Mouse (Mus musculus): ENCODE measurements at regions not wholly inside any gene's neighbourhood (a gene's known extent, or its start where the extent isn't known, plus 50 kb on each side); places are given as distances from the start of the nearest gene placed in this dataset.
A peak's percentile ranks its signal among the peaks of the same experiment; 100 is the strongest.

DNA sequence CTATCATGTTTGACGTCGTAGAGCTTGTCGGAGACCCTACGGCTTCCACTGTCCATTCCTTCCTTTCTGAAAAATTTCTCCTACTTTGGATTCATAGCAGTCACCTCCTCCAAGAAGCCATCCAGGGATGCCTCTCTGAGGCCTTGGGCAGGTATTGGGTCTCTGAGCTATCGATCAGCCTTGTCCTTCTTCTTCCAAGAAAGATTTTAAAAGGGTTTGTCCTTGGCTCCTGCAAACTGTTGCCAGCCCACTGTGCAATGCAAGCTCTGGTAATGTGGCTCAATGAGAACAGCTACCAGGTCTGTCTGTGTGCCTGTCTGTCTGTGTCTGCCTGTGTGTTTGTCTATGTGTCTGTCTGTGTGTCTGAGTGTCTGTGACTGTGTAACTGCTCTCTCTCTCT is 99.8 kb upstream of the Atp1a1 start:
- Histone ChIP-seq H3K4me1 (ENCODE audit: control insufficient read depth, insufficient read depth, low read length) (peaks cover 51% of the 10 kb centered on the region), H3K4me2 (no peak overlapping the region), H3K27ac (ENCODE audit: low read depth, low read length) (peak overlapping the region; percentile 89), H3K9me3 (replicated peaks; ENCODE audit: control insufficient read depth, low read length) (no peaks in the 10 kb centered on the region), H3K4me3 (ENCODE audit: low read depth, low read length) (no peak overlapping the region), H3K27me3 (ENCODE audit: control insufficient read depth, insufficient read depth, low read length) (no peaks in the 10 kb centered on the region), H3K9ac (ENCODE audit: low read depth, low read length) (no peak overlapping the region), H3K36me3 (ENCODE audit: control insufficient read depth, insufficient read depth, low read length) (no peaks in the 10 kb centered on the region)
- ATAC-seq (replicated peaks; ENCODE audit: insufficient number of reproducible peaks, low FRiP score, low TSS enrichment): no peak
- WGBS (ENCODE audit: insufficient replicate concordance): 86% methylated on average over 5 of the region's 5 CpGs

DNA sequence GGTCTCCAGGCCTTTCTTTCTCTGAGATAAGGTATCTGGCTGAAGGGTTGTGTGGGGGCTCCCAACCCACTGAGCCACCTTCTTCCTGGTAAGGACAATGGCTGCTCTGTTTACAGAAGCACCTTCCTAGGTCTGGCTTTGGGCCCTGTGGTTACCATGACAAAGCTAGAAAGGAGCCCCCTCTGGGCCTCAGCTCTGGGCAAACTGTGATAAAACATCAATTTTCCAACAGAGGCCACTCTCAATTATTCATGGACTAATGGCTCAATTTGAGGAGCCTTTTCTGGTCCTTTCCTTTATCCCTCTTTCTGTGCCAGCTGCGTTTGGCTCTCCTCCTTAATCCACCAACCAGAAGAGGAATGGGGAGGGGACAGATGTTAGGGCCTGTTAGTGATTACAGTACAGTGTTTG is 97.3 kb upstream of the Atp1a1 start:
- ATAC-seq (replicated peaks; ENCODE audit: insufficient number of reproducible peaks, low FRiP score, low TSS enrichment): no peak
- Histone ChIP-seq H3K4me3 (ENCODE audit: low read depth, low read length) (no peak overlapping the region), H3K9me3 (replicated peaks; ENCODE audit: control insufficient read depth, low read length) (no peaks in the 10 kb centered on the region), H3K27me3 (ENCODE audit: control insufficient read depth, insufficient read depth, low read length) (no peaks in the 10 kb centered on the region), H3K36me3 (ENCODE audit: control insufficient read depth, insufficient read depth, low read length) (no peaks in the 10 kb centered on the region), H3K4me1 (ENCODE audit: control insufficient read depth, insufficient read depth, low read length) (peaks cover 45% of the 10 kb centered on the region), H3K27ac (ENCODE audit: low read depth, low read length) (peak overlapping the region; percentile 75), H3K9ac (ENCODE audit: low read depth, low read length) (no peak overlapping the region), H3K4me2 (no peak overlapping the region)
- WGBS (ENCODE audit: insufficient replicate concordance): 47% methylated on average over 1 of the region's 1 CpGs

DNA sequence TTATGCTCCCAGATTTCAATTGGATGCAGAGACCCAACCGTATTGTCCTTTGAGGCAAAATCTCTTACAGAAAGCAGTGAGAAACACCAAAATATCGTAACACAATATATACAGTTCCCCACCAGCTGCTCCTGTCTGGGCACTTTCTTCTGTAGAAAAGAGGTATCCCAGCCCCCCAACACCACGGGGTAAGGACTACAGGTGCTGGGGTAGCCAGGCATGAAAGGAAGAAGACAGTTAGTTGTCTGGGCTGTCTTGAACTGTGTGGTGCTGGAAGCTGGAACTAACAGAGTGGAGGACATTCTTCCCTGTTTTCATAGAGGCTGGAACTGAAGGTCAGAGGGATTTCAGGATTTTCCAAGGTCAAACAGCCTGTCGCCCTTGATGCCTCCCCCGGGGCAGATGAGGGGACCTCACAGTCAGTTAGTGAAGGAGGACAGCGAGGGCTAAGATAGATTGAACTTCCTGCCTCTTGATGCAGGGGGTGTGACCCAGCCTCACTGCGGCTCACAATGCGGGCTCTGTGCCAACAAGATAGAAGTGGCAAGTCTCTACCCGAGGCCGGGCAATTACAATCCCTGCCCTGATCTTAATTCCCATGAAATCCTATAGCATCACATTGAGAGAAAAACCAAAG is 96.6 kb upstream of the Atp1a1 start:
- ATAC-seq (replicated peaks; ENCODE audit: insufficient number of reproducible peaks, low FRiP score, low TSS enrichment): 0 out of 2 replicates have a peak, but pooled peaks have one; percentile 55
- peak overlapping the region; percentile 27; the same call in 1 of the 2 replicates for H3K4me2 ChIP-seq
- H3K4me1 ChIP-seq (ENCODE audit: control insufficient read depth, insufficient read depth, low read length): peaks cover 43% of the 10 kb centered on the region

DNA sequence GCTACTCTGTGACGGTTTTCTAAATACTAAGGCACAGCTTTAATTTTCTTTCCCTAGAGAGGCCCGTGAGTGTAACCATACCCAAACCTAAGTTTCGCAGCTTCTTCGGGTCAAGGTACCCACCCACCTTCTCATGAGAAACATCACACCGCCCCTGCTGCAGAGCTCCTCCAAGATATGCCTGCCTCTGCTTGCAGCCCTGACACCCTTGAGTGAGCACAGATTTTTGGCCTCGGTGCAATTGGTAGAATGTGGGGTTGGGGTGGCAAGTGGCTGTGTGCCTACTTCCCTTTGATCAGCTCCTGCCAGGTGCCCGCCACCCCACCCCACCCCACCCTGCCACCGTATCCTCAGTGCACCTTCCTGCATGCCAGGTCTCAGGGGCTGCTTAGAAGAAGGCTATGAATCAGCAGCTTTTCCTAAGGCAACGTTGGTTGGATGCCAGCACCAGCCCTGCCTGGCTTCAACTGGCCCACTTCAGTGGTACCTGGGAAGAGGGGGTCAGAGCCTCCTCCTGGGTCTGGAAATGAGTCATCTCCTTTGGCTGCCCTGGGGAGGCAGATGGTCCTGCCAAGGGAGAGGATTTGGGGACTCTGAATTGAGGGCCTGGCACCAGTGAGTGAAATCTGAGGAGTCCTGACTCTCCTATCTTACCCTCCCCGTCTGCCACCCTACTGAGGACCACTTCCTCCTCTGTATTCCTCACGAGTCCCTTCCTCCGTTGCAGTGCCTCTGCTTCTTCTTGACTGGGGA is 95.6 kb upstream of the Atp1a1 start:
- WGBS (ENCODE audit: insufficient replicate concordance): 64% methylated on average over 12 of the region's 12 CpGs
- Histone ChIP-seq H3K4me3 (ENCODE audit: low read depth, low read length) (no peak overlapping the region), H3K9me3 (replicated peaks; ENCODE audit: control insufficient read depth, low read length) (no peaks in the 10 kb centered on the region), H3K4me2 (no peak overlapping the region), H3K9ac (ENCODE audit: low read depth, low read length) (no peak overlapping the region; the same call in 1 of the 2 replicates), H3K27ac (ENCODE audit: low read depth, low read length) (0 out of 2 replicates have a peak overlapping the region, but pooled peaks have one; percentile 75), H3K27me3 (ENCODE audit: control insufficient read depth, insufficient read depth, low read length) (no peaks in the 10 kb centered on the region), H3K36me3 (ENCODE audit: control insufficient read depth, insufficient read depth, low read length) (no peaks in the 10 kb centered on the region), H3K4me1 (ENCODE audit: control insufficient read depth, insufficient read depth, low read length) (peaks cover 34% of the 10 kb centered on the region)
- ATAC-seq (replicated peaks; ENCODE audit: insufficient number of reproducible peaks, low FRiP score, low TSS enrichment): no peak

More for the DNA sequence above, 96.6 kb upstream of the Atp1a1 start:
- Histone ChIP-seq H3K27ac (ENCODE audit: low read depth, low read length) (peak overlapping the region; percentile 75), H3K4me3 (ENCODE audit: low read depth, low read length) (no peak overlapping the region), H3K27me3 (ENCODE audit: control insufficient read depth, insufficient read depth, low read length) (no peaks in the 10 kb centered on the region), H3K9me3 (replicated peaks; ENCODE audit: control insufficient read depth, low read length) (no peaks in the 10 kb centered on the region), H3K36me3 (ENCODE audit: control insufficient read depth, insufficient read depth, low read length) (no peaks in the 10 kb centered on the region), H3K9ac (ENCODE audit: low read depth, low read length) (peak overlapping the region; percentile 36; the same call in 1 of the 2 replicates)
- 38% methylated on average over 10 of the region's 10 CpGs for WGBS (ENCODE audit: insufficient replicate concordance)

DNA sequence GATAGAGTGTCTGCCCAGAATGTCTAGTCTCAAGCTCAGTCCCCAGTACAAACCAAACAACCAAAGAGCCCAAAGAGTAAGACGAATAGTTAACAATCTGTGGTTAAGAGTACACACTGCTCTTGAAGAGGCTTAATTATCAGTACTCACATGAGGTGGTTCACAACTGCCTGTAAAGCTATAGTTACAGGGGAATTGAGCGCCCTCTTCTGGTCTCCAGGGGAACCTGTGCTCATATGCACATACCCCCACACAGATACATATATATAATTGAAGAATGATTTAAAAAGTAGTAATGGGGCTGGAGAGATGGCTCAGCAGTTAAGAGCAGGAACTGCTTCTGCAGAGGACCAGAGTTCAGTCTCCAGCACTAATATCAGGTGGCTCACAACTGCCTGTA is 92.3 kb upstream of the Atp1a1 start:
- no peak for ATAC-seq (replicated peaks; ENCODE audit: insufficient number of reproducible peaks, low FRiP score, low TSS enrichment)
- Histone ChIP-seq H3K27me3 (ENCODE audit: control insufficient read depth, insufficient read depth, low read length) (no peaks in the 10 kb centered on the region), H3K27ac (ENCODE audit: low read depth, low read length) (no peak overlapping the region), H3K4me2 (no peak overlapping the region), H3K9ac (ENCODE audit: low read depth, low read length) (no peak overlapping the region), H3K36me3 (ENCODE audit: control insufficient read depth, insufficient read depth, low read length) (no peaks in the 10 kb centered on the region), H3K9me3 (replicated peaks; ENCODE audit: control insufficient read depth, low read length) (no peaks in the 10 kb centered on the region), H3K4me3 (ENCODE audit: low read depth, low read length) (no peak overlapping the region), H3K4me1 (ENCODE audit: control insufficient read depth, insufficient read depth, low read length) (peaks cover 17% of the 10 kb centered on the region)
- WGBS (ENCODE audit: insufficient replicate concordance): 76% methylated on average over 2 of the region's 2 CpGs

DNA sequence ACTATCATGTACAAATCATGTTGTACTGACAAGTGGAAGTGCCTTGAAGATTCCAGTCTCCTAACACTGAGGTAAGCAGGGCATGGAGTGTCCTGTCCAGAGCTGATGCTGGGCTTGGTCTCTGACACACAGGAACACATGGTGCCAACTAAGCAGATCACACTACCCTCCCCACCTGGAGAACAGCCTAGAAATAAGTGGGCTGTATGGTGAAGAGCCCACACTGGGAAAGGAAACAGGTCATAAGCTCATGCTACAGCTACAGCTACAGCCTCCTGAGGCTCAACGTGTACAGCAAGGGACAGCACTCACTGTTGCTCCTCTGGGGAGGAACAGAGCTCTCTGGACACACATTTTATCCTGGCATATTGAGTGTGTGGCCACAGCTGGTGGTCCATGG is 89.8 kb upstream of the Atp1a1 start:
- Histone ChIP-seq H3K27ac (ENCODE audit: low read depth, low read length) (no peak overlapping the region), H3K4me3 (ENCODE audit: low read depth, low read length) (no peak overlapping the region), H3K4me2 (no peak overlapping the region), H3K36me3 (ENCODE audit: control insufficient read depth, insufficient read depth, low read length) (no peaks in the 10 kb centered on the region), H3K27me3 (ENCODE audit: control insufficient read depth, insufficient read depth, low read length) (no peaks in the 10 kb centered on the region), H3K9me3 (replicated peaks; ENCODE audit: control insufficient read depth, low read length) (no peaks in the 10 kb centered on the region), H3K9ac (ENCODE audit: low read depth, low read length) (no peak overlapping the region), H3K4me1 (ENCODE audit: control insufficient read depth, insufficient read depth, low read length) (no peaks in the 10 kb centered on the region)
- ATAC-seq (replicated peaks; ENCODE audit: insufficient number of reproducible peaks, low FRiP score, low TSS enrichment): no peak
- WGBS (ENCODE audit: insufficient replicate concordance): 67% methylated on average over 1 of the region's 1 CpGs

DNA sequence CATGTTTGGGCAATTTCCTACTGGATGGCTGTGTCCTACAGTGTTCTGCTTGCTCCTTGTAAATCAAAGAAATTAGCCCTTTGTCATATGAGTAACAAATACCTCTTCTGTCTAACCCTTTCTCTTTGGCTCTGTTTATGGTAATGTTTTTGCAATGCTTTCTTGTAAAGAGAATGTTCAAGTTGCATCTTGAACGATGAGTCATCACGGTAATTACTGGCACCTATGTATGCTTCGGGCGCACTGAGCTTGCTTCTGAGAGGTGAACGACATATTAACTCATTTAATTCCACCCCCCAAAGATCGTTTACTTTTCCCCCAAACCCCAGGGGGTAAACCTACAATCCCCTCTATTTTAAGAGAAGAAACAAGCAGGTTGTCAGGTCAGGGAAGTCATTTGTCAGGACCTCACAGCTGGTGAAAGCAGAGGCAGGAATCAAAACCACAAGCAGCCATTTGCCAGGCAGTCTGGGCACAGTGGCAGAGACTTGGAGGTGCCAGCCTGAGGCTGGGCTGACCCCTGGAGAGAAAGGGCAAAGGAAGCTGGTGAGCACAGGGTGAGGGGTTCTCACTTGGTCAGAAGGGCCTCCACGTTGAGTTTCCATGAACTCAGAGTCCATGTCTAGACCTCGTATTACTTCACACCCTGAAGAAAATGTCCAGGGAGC is 87.6 kb upstream of the Atp1a1 start:
- no peak overlapping the region for H3K9ac ChIP-seq (ENCODE audit: low read depth, low read length)
- H3K4me3 ChIP-seq (ENCODE audit: low read depth, low read length): no peak overlapping the region
- H3K36me3 ChIP-seq (ENCODE audit: control insufficient read depth, insufficient read depth, low read length): no peaks in the 10 kb centered on the region
- no peak overlapping the region for H3K27ac ChIP-seq (ENCODE audit: low read depth, low read length)
- ATAC-seq (replicated peaks; ENCODE audit: insufficient number of reproducible peaks, low FRiP score, low TSS enrichment): no peak
- no peak overlapping the region for H3K4me2 ChIP-seq
- H3K27me3 ChIP-seq (ENCODE audit: control insufficient read depth, insufficient read depth, low read length): no peaks in the 10 kb centered on the region
- no peaks in the 10 kb centered on the region for H3K9me3 ChIP-seq (replicated peaks; ENCODE audit: control insufficient read depth, low read length)
- 80% methylated on average over 8 of the region's 8 CpGs for WGBS (ENCODE audit: insufficient replicate concordance)
- H3K4me1 ChIP-seq (ENCODE audit: control insufficient read depth, insufficient read depth, low read length): no peaks in the 10 kb centered on the region

DNA sequence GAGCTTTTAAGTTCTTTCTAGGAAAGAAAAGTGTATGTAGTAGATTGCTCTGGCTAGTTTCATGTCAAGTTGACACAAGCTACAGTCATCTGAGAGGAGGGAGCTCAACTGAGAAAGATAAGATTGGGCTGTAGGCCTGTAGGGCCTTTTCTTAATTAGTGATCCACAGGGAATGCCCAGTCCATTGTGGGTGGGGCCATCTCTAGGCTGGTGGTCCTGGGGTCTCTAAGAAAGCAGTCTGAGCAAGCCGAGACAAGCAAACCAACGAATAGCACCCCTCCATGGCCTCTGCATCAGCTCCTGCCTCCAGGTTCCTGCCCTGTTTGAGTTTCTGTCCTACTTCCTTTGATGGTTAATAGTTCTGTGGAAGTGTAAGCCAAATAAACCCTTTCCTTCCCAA is 86.3 kb upstream of the Atp1a1 start:
- no peak for ATAC-seq (replicated peaks; ENCODE audit: insufficient number of reproducible peaks, low FRiP score, low TSS enrichment)
- H3K4me2 ChIP-seq: no peak overlapping the region
- no peaks in the 10 kb centered on the region for H3K4me1 ChIP-seq (ENCODE audit: control insufficient read depth, insufficient read depth, low read length)
- H3K9ac ChIP-seq (ENCODE audit: low read depth, low read length): no peak overlapping the region
- no peak overlapping the region for H3K27ac ChIP-seq (ENCODE audit: low read depth, low read length)
- no peak overlapping the region for H3K4me3 ChIP-seq (ENCODE audit: low read depth, low read length)
- no peaks in the 10 kb centered on the region for H3K36me3 ChIP-seq (ENCODE audit: control insufficient read depth, insufficient read depth, low read length)
- H3K9me3 ChIP-seq (replicated peaks; ENCODE audit: control insufficient read depth, low read length): no peaks in the 10 kb centered on the region
- no peaks in the 10 kb centered on the region for H3K27me3 ChIP-seq (ENCODE audit: control insufficient read depth, insufficient read depth, low read length)
- 45% methylated on average over 2 of the region's 2 CpGs for WGBS (ENCODE audit: insufficient replicate concordance)
